Mouse (Mus musculus): ENCODE results near the gene Kif7. TPM values are rescaled to one million over a fixed set of nuclear protein-coding genes. Genes with fewer than 3 reads are reported as not detected.

Gene Kif7
- polyA plus RNA-seq, 1 experiment = 0.86 TPM

DNA sequence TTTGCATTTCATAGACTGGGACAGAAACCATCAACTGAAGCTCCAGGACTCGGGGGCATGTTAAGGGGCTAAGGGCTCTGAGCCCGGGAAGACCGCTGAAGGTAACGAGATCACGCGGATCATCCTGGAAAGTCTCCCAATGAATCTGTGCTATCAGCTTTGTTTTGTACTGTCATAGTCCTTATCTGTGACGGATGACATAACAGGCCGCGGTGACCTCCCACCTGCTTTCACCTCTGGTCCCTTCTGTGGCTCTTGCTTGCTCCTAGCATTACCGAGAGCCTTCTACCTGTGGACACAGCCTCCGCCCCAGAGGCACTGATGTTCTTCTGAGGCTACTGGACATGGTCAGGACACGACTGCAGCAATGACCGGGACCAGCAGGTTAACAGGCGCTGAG, 21.0 kb upstream of the Kif7 start:
- Histone ChIP-seq H3K27ac (ENCODE audit: insufficient read depth, low read depth, low read length) (no peak overlapping the region), H3K27me3 (ENCODE audit: control insufficient read depth, insufficient read depth, low read length) (no peaks in the 10 kb centered on the region), H3K36me3 (ENCODE audit: control insufficient read depth, insufficient read depth, low read length) (peaks cover 20% of the 10 kb centered on the region), H3K4me1 (ENCODE audit: control insufficient read depth, insufficient read depth, insufficient read length, low read length) (peaks cover 16% of the 10 kb centered on the region), H3K4me3 (ENCODE audit: low read depth, low read length) (no peak overlapping the region)
- 90% methylated on average over 14 of the region's 14 CpGs for WGBS
- no peak for TF ChIP-seq CTCF (IDR thresholded peaks at IDR 0.05; ENCODE audit: extremely low read depth, insufficient read length, insufficient replicate concordance, low read depth, low read length)
- TF ChIP-seq POLR2A (IDR thresholded peaks at IDR 0.05; ENCODE audit: low read depth, low read length) = no peak

DNA sequence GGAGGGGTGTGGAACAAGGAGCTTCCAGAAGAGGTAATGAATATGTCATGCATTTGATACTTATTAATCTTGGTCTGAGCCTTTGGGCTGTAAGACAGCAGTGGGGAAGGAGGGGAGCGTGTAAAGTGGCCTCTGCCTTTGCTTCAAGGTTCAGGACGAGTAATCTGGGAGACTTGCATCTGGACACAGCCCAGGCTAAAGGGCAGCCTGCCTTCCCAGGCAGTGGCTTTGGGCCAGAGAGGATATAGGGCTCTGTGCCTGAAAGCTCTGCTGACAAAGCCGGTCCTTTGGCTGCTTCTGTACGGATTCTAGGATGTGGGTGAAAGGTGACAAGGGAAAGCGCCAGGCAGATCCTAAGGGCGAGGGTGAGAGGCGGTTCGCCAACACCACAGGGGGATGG, 19.0 kb upstream of the Kif7 start:
- TF ChIP-seq CTCF (IDR thresholded peaks at IDR 0.05; ENCODE audit: extremely low read depth, insufficient read length, insufficient replicate concordance, low read depth, low read length) (no peak), POLR2A (IDR thresholded peaks at IDR 0.05; ENCODE audit: low read depth, low read length) (no peak)
- H3K4me1 ChIP-seq (ENCODE audit: control insufficient read depth, insufficient read depth, insufficient read length, low read length) = peaks cover 16% of the 10 kb centered on the region
- peaks cover 18% of the 10 kb centered on the region for H3K36me3 ChIP-seq (ENCODE audit: control insufficient read depth, insufficient read depth, low read length)
- H3K27me3 ChIP-seq (ENCODE audit: control insufficient read depth, insufficient read depth, low read length) = no peaks in the 10 kb centered on the region
- no peak overlapping the region for H3K4me3 ChIP-seq (ENCODE audit: low read depth, low read length)
- peak overlapping the region; percentile 86 for H3K27ac ChIP-seq (ENCODE audit: insufficient read depth, low read depth, low read length)
- 28% methylated on average over 8 of the region's 8 CpGs for WGBS

DNA sequence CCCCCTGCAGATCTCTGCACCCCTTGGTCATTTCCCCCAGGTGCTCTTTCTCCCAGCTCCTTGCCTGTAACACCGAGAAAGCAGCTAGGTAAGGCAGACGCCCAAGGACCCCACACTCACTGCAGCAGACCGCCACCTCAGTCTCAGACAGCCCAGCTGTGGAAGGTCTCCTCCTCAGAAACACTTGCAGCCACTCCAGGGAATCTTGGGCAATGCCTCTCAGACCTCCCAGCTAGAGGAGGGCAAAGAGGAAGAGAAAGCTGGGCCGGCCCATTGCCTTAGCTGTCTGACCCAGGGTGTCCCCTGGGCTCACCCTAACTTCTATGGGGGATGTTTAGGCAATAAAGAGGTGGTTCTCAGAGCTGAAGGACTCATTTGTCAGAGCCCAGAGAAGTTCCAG, 17.1 kb upstream of the Kif7 start, which contains the start of gene Plin1:
Gene Plin1, minus strand, starts transcription at position 282 of the 400 bp plus-strand sequence.
- Histone ChIP-seq H3K36me3 (ENCODE audit: control insufficient read depth, insufficient read depth, low read length) (peaks cover 13% of the 10 kb centered on the region), H3K27me3 (ENCODE audit: control insufficient read depth, insufficient read depth, low read length) (no peaks in the 10 kb centered on the region), H3K4me1 (ENCODE audit: control insufficient read depth, insufficient read depth, insufficient read length, low read length) (peaks cover 16% of the 10 kb centered on the region), H3K4me3 (ENCODE audit: low read depth, low read length) (no peak within 1 kb of the TSS), H3K27ac (ENCODE audit: insufficient read depth, low read depth, low read length) (peak within 1 kb of the TSS; percentile 74)
- no peak for TF ChIP-seq CTCF (IDR thresholded peaks at IDR 0.05; ENCODE audit: extremely low read depth, insufficient read length, insufficient replicate concordance, low read depth, low read length)
- TF ChIP-seq POLR2A (IDR thresholded peaks at IDR 0.05; ENCODE audit: low read depth, low read length) = no peak
- WGBS = 80% methylated on average over 4 of the region's 4 CpGs

DNA sequence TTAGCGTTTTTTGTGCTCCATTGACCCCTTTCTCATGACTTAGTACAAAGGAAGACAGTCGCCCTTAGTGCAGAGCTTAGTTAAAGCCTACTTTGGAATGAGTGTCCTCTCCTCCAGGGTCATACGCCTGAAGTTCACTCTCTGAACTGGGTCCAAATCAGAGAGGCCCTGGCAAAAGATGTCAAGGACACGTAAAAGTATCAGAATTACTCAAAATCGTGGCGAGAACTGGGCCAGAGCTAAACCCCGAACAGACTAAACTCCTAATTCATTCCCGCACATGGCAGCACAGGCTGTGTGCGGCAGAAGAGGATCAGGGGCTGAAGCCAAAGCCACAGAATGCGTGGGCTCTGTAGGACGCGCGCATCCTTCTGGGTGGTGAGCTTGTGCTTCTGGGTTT, 15.9 kb upstream of the Kif7 start:
- H3K27me3 ChIP-seq (ENCODE audit: control insufficient read depth, insufficient read depth, low read length) = no peaks in the 10 kb centered on the region
- WGBS = 86% methylated on average over 13 of the region's 13 CpGs
- H3K4me1 ChIP-seq (ENCODE audit: control insufficient read depth, insufficient read depth, insufficient read length, low read length) = peaks cover 16% of the 10 kb centered on the region
- no peak overlapping the region for H3K27ac ChIP-seq (ENCODE audit: insufficient read depth, low read depth, low read length)
- no peak for TF ChIP-seq CTCF (IDR thresholded peaks at IDR 0.05; ENCODE audit: extremely low read depth, insufficient read length, insufficient replicate concordance, low read depth, low read length)
- no peak for TF ChIP-seq POLR2A (IDR thresholded peaks at IDR 0.05; ENCODE audit: low read depth, low read length)
- no peak overlapping the region for H3K4me3 ChIP-seq (ENCODE audit: low read depth, low read length)
- H3K36me3 ChIP-seq (ENCODE audit: control insufficient read depth, insufficient read depth, low read length) = peaks cover 4% of the 10 kb centered on the region

DNA sequence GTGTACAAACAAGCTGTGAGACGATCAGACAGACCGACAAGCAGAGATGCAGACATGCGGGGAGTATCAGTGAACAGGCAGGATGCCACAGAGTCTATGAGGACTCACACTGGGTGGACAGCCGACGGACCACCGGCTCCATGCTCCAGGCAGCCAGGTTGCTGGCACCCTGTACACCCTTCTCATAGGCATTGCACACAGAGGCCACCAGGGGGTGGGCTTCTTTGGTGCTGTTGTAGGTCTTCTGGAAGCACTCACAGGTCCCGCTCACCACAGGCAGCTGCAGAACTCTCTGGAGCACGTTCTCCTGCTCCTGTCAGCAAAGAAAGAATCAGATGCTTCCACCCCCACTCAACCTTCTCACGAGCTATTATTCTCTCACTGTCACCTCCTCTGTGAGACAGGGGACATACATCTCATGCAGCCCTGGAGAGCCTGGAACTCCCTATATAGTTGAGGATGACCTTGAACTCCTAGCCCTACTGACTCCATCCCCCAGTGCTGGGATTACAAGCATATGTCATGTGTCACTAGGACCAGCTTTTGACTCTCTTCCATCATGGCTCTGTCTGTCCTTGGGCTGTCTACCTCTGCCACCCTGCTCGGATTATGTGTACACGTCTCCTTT, 14.3 kb upstream of the Kif7 start:
- no peak overlapping the region for H3K4me3 ChIP-seq (ENCODE audit: low read depth, low read length)
- H3K36me3 ChIP-seq (ENCODE audit: control insufficient read depth, insufficient read depth, low read length) = no peaks in the 10 kb centered on the region
- WGBS = 62% methylated on average over 11 of the region's 11 CpGs
- H3K4me1 ChIP-seq (ENCODE audit: control insufficient read depth, insufficient read depth, insufficient read length, low read length) = peaks cover 8% of the 10 kb centered on the region
- H3K27me3 ChIP-seq (ENCODE audit: control insufficient read depth, insufficient read depth, low read length) = no peaks in the 10 kb centered on the region
- no peak overlapping the region for H3K27ac ChIP-seq (ENCODE audit: insufficient read depth, low read depth, low read length)
- TF ChIP-seq POLR2A (IDR thresholded peaks at IDR 0.05; ENCODE audit: low read depth, low read length) (no peak), CTCF (IDR thresholded peaks at IDR 0.05; ENCODE audit: extremely low read depth, insufficient read length, insufficient replicate concordance, low read depth, low read length) (no peak)

DNA sequence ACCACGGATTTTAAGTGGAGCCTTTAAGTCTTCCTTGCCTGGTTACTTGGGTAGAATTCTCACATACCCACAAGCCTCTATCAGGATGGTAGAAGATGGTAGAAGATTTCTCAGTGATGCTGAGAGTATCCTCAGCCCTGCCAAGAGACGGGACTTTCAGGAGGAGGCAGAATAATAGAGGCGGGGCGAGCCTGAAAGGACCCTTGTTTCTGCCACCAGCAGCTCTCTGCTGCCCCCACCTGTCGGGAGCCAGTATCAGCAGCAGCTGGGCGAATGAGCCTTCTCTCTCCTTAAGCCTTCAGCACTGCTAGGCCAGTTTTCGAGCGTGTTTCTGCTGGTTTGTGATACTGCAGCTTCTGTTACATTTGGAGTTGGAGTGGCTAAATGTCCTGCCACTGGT, 13.6 kb upstream of the Kif7 start:
- Histone ChIP-seq H3K27me3 (ENCODE audit: control insufficient read depth, insufficient read depth, low read length) (no peaks in the 10 kb centered on the region), H3K36me3 (ENCODE audit: control insufficient read depth, insufficient read depth, low read length) (no peaks in the 10 kb centered on the region), H3K4me3 (ENCODE audit: low read depth, low read length) (no peak overlapping the region), H3K4me1 (ENCODE audit: control insufficient read depth, insufficient read depth, insufficient read length, low read length) (peaks cover 6% of the 10 kb centered on the region; the same call in 1 of the 2 replicates), H3K27ac (ENCODE audit: insufficient read depth, low read depth, low read length) (no peak overlapping the region)
- TF ChIP-seq CTCF (IDR thresholded peaks at IDR 0.05; ENCODE audit: extremely low read depth, insufficient read length, insufficient replicate concordance, low read depth, low read length) (peak; percentile 94), POLR2A (IDR thresholded peaks at IDR 0.05; ENCODE audit: low read depth, low read length) (no peak)
- WGBS = 4% methylated on average over 8 of the region's 8 CpGs

DNA sequence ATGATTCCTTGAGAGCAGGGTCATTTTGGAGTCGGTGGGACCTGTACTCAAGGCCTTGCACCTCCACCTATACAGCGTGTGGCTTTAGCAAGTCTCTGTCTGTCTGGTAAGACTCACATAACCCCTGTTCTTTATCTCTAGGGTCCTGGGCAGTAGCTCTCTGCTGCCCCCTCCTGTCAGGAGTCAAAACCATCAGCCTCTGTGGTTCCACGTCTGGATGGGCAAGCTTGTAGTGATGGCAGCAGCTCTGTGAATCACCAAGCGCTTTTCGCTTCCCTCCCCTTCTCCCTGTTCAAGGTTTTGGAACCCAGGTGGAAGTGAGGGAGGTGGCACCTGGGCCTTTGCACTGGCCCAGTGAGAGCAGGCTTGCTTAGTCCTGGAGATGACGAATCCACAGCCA, 12.7 kb upstream of the Kif7 start:
- Histone ChIP-seq H3K4me3 (ENCODE audit: low read depth, low read length) (no peak overlapping the region), H3K4me1 (ENCODE audit: control insufficient read depth, insufficient read depth, insufficient read length, low read length) (no peaks in the 10 kb centered on the region), H3K27ac (ENCODE audit: insufficient read depth, low read depth, low read length) (no peak overlapping the region), H3K27me3 (ENCODE audit: control insufficient read depth, insufficient read depth, low read length) (no peaks in the 10 kb centered on the region), H3K36me3 (ENCODE audit: control insufficient read depth, insufficient read depth, low read length) (no peaks in the 10 kb centered on the region)
- TF ChIP-seq CTCF (IDR thresholded peaks at IDR 0.05; ENCODE audit: extremely low read depth, insufficient read length, insufficient replicate concordance, low read depth, low read length) (peak; percentile 87; the same call in 1 of the 2 replicates), POLR2A (IDR thresholded peaks at IDR 0.05; ENCODE audit: low read depth, low read length) (no peak)
- WGBS = 41% methylated on average over 6 of the region's 6 CpGs

Data from small intestine, adult 2 months (tissue).